Mouse (Mus musculus) lung, postnatal 14 days (tissue): Measurements from ENCODE around the gene Uhrf2.

Experiments used
- DNase-seq: peaks from one replicate; pipeline ENCODE4 v3.0.0; 2021

The Uhrf2 gene

DNA sequence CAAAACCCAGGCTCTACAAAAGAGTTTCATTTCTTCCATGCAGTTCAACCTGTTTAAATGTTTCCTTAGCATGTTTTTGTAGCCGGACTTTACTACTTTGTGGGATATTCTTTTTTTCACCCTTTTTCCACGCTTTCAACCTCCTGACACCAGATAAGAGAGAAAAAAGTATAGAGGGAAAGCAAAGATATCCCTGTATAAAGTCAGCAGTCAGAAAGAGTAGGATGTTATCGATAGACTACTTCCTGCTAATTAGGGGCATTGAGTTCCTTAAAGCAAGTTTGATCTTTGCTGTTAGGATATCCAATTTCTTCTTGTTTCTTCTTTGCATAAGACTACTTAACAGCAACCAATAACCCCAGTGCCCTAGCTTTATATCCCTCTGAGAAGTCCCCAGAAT is 21.2 kb downstream of the Uhrf2 start:
- DNase-seq, result no peak

DNA sequence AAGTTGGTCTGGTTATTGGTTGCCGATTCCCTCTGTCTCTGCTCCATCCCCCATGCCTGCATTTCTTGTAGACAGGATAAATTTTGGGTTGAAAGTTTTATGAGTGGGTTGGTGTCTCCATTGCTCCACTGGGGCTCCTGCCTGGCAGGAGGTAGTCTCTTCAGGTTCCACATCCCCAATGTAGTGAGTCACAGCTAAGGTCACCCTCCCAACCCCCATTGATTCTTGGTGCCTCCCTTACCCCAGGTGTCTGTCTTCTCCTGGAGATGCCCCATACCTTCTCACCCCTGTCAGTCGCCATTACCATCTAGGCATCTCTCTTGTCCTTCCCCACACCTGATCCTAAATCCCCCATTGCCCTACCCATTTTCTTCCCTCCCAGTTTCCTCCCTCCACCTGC is 23.9 kb downstream of the Uhrf2 start:
- no peak for DNase-seq

DNA sequence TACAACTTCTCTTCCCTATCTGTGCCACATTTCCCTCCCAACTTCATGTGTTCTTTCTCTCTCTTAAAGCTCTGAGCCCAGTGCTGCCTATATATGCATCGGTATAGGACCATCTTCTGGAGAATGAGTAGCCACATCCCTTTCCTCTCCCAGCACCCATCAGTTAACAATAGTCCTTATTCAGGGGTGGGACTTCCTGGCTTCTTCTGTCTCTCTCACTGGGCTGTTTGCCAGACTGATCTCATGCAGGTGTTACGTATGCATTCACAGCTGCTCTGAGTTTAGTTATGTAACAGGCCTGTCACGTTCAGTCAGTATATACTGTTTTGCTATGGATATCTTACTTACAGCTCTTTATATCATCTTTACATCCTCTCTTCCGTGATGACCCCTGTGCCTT is 35.5 kb downstream of the Uhrf2 start:
- peak; percentile 4 for DNase-seq

DNA sequence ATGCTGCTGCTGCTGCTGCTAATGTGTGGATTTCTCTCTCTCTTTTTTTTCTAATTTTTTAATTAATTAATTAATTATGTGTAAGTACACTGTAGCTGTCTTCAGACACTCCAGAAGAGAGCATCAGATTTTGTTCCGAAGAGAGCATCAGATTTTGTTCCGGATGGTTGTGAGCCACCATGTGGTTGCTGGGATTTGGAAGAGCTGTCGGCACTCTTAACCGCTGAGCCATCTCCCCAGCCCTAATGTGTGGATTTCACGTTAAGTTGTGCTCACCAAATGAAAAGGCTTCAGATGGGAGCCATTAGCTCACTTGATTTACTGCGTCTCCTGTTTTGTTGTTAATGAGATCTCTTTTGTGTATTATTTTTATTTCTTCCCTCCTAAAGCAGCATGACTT is 59.9 kb downstream of the Uhrf2 start:
- no peak for DNase-seq

DNA sequence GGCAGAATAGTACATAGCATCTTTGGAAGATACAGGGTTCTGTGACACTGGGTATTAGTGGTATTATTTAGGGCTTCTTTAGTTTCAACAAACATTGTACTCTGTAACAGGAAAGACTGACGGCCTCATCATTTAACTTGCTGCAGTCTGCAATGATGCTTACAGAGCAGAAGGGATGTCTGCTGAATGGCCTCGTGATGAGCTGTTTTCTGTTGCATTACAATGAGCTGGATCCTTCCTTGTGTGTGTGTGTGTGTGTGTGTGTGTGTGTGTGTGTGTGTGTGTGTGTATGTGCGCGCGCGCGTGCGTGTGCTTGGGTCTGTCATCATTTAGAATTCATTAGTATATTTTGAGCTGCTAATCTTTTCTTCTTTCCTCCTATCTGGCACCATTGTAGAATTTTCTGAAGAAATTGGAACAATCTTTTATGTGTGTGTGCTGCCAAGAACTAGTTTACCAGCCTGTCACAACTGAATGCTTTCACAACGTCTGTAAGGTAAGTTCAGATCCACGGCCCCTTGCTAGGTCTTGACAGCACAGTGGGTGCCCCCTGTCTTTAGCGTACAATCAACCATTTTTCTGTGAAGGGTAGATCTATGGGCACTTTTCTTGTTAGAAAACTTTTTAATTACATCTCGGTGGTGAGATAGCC is 61.5 kb downstream of the Uhrf2 start:
- no peak for DNase-seq

DNA sequence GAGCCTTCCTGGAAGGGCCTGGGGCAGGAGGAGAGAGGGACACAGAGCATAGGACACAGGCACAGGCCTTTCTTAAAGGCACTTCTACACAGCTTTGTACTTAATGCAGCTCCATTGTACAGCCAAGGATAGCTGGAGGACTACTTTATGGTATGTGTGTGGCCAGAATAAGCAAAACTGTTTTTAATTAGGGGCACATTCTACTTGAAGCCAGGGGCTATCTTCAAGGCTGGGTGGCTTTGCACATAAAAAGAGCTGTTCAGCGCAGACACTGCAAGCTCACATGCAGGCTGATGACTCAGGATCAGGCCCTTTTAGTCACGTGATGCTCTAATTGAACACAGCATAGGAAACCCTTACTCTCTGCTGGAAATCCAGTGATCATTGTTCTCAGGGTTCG is 65.9 kb downstream of the Uhrf2 start:
- DNase-seq, result no peak

DNA sequence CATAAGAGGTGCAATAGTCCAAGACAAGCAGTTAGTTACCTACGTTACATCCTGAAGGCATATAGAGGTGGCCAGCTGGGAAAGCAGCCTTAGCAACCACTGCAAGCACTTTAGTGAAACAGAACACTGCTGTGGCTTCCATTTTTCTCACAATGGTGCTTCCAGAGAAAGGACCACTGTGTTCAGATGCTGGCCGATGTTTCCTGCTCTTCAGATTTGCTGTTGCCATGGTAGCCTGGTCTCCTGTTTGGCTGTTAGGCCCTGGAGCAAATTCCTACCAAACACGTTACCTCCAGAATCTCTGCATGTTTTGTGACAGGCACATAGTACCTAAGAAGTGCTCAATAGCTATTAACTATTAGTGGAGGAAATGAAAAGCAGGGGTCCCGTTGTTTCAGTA is 66.7 kb downstream of the Uhrf2 start:
- DNase-seq, result no peak

DNA sequence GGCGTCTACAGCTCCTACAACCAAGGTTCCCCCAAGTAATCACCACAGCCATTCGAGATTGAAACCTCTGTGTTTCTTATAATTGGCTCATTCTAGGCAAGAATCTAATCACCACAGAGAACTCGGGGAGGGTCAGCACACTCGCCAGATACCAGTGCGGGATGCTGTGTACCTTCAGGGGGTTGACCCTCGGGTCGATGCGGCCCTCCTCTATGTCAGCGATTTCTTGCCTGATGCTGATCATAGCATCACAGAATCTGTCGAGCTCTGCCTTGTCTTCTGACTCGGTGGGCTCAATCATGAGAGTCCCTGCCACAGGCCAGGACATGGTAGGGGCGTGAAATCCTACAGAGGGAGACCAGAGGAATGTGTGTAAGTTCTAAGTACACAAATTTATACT is 70.3 kb downstream of the Uhrf2 start:
- no peak for DNase-seq

DNA sequence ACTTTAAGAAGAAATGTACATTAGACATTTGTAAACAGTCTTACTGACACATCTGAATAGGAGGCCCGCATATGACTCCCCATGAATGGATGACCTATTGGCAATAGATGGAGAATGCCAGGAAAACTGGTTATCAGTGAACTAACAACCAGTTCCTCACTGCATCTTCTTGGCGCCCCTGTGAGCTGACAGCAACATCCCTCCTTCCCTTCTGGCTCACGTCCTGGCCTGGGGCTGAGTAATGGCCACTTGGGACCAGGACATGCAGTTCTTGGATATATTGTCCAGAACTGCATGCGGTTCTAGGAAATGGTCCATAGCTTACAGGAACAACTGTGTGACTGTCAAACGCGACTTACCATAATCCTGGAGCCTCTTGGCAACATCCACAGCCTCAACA is 72.3 kb downstream of the Uhrf2 start:
- DNase-seq, result no peak

DNA sequence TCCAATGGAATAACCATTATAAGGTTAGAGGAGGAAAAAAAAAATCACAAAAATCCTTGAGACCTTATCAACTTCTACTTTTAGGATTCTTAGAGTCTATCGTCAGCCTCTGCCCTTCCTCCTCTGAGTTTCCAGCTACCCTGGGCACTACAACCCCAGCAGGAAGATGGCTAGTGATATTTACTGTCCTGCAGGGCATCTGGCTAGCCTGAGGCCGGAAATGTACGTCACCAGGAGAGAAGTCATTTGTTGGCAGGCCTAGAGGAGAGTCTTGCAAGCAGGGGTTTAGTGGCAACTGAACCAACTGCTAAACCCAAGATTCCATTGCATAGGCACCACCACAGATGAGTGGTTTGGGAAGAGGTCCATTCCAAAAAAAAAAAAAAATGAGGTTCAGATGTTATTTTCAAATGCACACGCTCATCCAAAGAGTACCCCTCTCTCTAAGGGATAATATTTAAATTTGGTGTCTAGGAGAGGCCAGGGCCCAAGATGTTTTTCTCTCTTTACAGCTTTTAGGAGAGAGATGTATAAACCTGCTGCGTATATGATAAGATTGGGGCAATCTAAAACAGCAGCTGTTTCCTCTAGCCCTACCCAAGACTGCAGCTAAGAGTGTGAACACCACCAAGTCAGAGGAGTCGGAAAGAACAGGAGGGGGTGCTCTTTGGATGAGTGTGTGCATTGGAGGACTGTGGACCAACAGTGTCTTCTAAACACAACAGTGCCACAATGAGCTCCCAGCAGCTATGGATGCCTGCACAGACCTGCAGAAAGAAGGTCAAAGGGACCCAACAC is 74.9 kb downstream of the Uhrf2 start:
- no peak for DNase-seq

DNA sequence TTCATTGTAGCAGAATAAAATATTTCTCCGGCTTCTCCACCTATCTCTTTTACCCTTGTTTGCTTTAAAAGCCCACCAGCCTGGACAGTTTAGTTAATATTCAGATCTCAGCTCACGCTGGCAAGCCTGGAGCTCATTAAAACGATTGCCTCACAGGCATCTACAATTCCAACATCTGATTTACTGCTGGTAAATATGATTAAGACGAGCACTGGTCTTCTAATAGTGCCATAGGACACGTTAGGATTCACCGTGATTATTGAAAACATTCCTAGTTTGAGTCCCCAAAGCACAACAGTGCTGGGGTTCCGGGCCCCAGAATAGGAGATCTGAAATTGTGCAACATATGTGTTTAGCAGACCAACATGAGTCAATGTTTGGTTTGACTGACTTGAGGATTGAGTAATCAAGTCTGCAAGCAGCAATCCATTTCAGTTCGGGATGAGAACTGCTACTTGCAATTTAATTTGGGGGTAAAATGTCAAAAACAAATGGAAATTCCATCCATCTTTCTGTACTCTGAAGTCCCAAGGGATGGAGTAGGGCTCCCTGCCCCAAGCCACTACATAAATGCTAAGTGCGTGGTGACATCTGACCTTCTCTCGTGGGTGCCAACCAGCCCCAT is 77.0 kb downstream of the Uhrf2 start:
- DNase-seq, result no peak

DNA sequence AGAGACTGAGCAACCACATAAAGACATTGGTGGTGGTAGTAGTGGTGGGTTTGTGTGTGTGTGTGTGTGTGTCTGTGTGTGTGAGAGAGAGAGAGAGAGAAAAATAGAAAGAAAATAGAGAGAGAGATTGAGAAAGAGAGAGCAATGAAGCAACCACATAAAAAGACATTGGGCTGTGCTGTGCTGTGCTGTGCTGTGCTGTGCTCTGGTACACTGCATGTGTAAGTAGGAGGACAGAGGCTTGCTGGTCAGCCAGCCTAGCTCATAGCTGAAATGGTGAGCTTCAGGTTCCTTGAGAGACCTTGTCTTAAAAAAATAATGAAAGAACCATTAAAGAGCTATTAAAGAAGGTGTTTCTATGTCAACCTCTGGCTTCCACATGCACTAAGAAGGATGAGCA is 78.3 kb downstream of the Uhrf2 start:
- DNase-seq, result no peak

DNA sequence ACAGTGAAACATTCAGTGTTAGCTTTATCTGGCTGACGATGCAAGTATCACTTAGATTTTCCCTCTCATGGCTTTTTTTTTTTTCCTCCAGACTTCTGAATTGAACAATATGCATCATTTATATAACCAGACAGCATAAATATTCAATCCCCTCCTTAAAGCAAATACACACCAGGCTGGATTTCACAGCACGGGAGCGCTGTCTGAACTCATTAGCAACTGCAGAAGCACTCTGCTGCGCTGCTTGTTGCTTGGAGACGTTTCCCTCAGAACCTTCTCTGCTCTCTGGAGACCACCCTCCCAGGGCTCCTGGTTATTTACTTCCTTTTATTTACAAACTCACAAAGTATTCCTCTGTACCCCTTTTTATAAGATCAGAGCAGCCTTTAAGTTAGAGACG is 78.8 kb downstream of the Uhrf2 start:
- DNase-seq, result no peak

DNA sequence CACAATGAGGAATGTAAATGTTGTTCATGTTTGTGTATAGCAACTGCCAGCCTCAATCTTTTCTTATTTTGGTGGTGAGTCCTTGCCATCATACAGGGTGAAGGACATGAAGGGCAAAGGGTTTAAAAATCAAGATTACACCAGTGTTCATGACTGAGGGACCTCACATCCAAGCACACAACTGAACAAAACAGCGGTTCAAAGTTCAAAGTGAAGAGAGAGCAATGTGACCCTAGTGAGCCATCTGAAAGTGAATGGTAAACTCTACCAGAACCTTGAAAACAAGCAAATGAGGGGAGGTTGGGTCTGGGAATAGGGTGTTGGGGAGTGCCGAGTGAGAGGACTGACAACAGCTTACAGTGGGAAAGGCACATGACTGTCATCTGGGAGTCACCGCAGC is 81.1 kb downstream of the Uhrf2 start:
- DNase-seq, result no peak

DNA sequence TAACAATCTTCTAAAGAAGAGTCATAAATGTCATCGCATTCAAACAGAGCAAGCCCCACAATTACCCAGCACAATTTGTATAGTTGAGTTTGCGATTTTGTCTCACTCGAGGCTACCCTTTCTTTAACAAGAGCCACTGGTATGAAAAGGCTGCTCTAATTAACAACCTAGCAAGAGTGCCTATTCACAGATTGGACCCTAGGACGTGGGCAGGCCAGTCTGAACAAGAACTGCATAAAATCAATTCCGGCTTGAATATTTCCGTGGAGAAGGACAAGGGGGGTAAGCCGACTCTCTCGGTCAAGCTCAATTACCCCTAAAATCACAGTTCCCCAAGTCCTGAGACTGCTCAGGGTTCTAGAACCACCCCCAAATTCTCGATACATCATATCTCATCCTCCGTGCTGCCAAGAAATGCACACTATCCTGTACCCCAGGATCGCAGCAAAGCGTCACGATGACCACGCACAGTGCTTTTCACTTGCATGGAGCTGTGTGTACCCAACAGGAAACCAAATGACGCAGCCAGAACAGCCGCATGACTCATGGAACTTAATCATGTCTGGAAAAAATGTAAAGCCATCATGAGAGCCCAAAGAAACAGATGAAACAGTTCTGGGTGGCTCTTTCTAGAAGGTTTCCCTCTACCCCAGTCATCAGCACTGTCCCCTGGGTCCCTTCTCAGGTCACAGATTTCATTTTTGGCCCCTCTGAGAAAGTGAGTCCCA is 82.8 kb downstream of the Uhrf2 start:
- DNase-seq, result no peak

DNA sequence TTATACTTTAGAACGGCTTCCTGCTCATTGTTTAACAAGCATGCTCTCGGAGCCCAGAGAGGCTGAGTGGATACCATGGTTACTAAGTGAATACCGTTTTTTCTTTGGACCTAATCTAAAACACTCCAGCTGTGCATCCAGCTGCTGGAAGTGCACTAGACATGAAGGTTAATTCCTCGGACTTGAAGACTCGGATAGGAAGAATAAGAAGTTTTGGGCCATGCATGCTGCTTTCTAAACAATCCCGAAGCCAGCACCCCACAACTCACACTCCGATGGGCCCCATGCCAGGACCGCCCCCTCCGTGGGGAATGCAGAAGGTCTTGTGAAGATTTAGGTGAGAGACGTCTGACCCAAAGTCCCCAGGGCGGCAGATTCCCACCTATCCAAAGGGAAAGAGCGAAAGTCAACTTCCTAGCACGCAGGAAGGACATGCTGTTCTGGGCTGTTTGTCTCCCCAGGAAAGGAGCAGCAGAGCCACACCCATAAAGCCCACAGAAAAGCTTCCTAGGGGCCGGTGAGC is 84.7 kb downstream of the Uhrf2 start:
- DNase-seq, result no peak

DNA sequence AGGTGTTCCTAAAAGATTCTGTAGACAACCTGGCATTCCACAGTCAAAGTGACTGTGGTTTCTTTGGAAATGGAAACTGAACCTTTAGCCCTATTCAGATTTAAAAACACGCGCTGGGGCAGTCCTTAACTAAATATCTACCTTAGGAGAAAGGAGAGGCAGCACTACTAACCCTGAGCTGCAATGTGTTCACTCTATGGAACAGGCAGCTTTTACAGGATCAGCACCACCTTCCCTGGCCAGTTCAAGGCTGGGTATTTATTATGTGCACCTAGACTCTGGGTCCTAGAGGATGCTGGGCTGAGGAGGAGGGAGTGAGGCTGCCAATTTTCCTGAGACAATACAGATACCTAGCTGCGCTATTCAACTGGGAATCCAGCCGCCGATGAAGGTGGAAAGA is 85.3 kb downstream of the Uhrf2 start:
- DNase-seq, result no peak

DNA sequence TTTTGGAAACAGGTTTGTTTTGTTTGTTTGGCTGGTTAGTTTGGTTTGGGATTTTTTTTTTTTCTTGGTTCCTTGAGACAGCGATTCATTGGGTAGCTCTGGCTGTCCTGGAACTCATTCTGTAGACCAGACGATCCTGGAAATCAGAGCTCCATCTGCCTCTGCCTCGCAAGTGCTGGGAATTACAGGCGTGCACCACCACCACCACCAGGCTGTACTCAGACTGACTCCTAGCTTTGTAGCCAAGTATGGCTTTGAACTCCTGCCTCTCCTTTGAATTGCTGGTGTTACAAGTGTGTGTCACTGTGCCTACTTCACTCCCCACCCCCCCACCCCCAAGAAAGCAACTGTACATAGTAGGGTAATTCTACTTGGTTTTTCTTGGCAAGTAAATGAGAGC is 86.9 kb downstream of the Uhrf2 start:
- DNase-seq, result no peak

DNA sequence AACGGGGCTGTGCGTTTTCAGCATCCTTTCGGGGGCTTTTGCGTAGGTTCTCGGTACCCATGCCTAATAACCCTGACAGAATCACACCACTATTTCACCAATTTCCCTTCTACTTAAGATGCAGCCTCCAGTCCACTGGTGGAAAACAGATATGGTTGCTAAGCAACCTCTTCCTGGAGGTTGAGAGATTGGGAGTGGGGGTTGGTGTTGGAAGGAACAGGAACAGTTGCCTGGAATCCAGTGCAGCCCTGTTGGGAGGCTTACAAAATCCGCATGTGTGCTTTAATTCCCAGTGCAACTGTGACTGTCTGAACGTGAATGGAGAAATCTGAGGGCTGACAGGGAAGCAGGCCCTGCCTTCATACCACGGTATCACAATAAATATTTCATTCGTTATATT is 87.5 kb downstream of the Uhrf2 start:
- DNase-seq, result no peak

DNA sequence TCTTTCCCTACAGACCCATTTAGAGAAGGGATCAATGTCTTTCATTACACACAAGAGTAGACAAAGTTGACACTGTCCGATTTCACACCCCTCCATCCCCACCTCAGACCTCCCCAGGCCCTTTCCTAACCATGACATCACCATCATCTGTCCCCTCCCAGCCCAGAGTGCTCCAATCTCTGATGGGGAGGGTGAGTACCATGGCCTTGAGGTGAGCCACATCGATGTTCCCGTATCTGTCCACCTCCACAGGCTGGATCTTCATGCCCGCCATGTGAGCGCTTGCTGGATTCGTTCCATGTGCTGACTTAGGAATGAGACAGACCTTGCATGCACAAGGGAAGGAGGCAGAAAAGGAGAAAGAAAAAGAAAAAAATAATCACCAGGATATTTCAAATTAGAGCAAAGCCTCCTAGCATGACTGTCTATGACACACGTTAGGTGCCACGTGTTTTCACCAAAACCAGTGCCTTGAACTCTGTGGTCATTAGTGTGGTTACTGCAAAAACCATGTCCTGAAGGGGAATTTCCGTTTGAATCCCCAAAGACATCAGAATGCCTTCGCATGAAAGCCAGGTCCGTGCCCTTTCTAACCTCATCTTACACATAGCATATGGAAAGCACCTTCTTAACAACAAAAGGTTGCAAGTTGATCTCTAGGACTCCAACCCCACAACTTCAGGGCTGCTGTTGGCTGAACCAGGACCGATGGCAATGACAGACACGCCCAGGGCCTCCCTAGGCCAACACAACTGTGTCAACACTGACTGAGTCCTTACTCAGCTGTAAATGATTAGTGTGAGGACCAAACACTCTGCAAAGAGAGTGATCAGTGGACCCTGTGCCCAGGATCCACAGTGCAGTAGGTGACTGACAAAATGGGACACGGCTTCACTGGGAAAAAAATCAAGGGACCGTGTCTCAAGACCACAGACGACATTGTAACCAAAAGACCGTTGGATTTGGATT is 88.3 kb downstream of the Uhrf2 start:
- no peak for DNase-seq

DNA sequence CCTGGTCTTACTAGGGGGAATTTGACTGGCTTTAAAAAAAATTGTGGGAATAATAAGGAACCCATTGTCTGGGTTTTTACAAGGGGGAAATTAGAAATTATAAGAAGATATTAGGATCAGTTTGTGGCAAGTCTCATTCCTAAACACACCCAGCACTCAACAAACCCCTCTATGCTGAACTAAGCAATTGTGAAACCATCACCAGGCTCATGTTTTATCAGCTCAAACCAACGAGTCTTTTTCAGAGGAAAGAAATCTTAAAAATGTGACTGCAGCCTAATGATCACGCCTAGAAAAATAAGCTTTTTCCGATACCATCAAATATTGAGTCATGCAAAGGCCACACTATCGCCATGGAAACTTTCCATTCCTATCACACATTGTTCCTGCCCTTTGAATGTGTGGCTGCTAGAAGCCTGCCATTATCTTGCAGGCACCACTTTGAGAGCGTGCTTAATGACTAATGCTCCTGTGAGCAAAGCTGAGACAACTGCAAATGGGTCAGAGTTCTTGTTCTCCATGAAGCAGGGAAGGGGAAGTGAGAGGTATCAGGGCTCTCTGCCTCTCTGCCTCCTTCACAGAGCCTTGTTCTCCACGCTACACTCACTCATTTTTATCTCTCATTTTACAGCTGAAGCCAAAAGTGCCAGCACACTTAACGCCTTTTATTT is 94.8 kb downstream of the Uhrf2 start:
- no peak for DNase-seq

DNA sequence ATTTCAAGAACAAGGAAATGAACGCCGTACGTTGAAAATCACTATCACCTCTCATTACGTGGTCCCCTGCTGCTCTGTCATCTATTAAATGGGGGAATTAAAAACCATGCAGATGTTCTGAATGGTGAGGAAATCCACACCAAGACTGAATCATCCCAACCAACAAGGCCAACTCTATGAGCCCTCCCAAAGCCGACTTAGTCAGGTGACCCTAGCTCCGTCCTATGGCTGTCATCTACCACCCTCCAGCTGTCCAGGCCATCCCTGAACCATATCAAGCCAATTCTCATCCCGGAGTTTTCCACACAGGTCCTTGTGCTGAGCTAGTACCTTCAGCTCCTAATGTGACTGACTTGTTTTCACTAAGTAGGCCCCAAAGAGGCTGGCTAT is 95.4 kb downstream of the Uhrf2 start:
- no peak for DNase-seq
